Mouse (Mus musculus) urinary bladder, postnatal 14 days (tissue): ENCODE results near the gene Bicdl2.

Source experiments
- DNase-seq: peaks from one replicate; pipeline ENCODE4 v3.0.0; 2021; ENCODE audit warnings: low spot score

Gene Bicdl2

DNA sequence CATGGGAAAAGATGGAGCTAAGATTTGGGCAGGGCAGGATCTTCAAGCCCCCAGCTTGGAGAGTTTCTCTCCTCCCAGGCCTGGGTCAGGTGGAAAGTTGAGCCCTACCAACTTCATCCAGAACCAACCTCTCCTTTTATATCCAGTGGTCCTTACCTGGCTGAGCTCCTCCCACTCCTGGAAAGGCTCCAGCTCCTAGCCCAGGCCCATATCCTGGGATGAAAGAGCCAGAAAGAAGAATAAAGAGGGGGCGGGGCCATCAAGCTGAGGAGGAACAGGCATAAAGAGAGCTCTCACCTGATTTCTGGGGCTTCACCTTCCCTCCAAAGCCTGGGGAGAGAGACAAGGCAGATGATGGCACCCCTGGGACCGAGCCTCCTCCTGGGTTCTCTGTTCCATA is 56.7 kb downstream of the Bicdl2 start:
- no peak for DNase-seq
